Mouse (Mus musculus) small intestine, adult 2 months (tissue): ENCODE data around the gene Rps6ka3.

Source experiments
- CTCF ChIP-seq: fragments of 200-500 bp; IDR thresholded peaks from 2 replicates; pipeline ENCODE4 v1.5.1; 2012; ENCODE audit warnings: low read depth, mild to moderate bottlenecking, control low read depth, inconsistent platforms, low read length, moderate library complexity, mixed read lengths; ENCODE audit not compliant: insufficient replicate concordance, insufficient read length; ENCODE audit errors: extremely low read depth
- POLR2A ChIP-seq: fragments of 200-500 bp; IDR thresholded peaks from 2 replicates; pipeline ENCODE4 v1.6.1; 2012; ENCODE audit warnings: low read depth, mild to moderate bottlenecking, control low read depth, inconsistent platforms, low read length, moderate library complexity

- TF ChIP-seq CTCF (no peak), POLR2A (no peak)
Measured at GRCm38 (mm10) chrX:159295879-159296278, 85.8 kb downstream of the Rps6ka3 start.
